Mouse (Mus musculus): ENCODE results near the gene Bbs5.
"Not testable (repeated sequence)": the region's sequence is repeated elsewhere in the genome, so short reads cannot be mapped to it uniquely, and the experiment has no call there.

Gene Bbs5

DNA sequence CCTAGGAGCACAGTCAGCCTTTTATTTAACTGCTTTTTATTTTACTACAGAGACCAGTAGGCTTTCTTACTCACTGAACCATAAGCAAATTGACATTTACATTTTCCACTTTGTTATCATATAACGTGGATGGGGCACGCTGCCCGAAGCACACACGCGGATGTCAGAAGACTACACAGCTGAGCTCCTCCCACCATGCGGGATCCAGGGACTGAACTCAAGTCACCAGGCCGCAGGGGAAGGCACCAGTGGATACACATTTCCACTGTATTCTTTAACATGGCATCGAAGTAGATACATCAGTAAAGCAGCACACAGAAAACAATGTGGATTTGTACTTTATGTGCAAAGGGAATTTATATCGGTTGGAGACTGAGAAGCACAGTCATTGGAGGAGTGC lies 28.3 kb downstream of the Bbs5 start:
- H3K27me3 ChIP-seq (ENCODE audit: insufficient read depth, low read length): no peaks in the 10 kb centered on the region
- no peak overlapping the region for H3K4me3 ChIP-seq (replicated peaks; ENCODE audit: low read length)
- H3K4me1 ChIP-seq (replicated peaks; ENCODE audit: low read depth, low read length): no peaks in the 10 kb centered on the region
- no peaks in the 10 kb centered on the region for H3K9me3 ChIP-seq (ENCODE audit: low read length)
- TF ChIP-seq CTCF (conservative IDR thresholded peaks at IDR 0.05; ENCODE audit: low read length) (no peak), NANOG (IDR thresholded peaks at IDR 0.05; ENCODE audit: borderline replicate concordance, low read length) (no peak), POU5F1 (IDR thresholded peaks at IDR 0.05; ENCODE audit: borderline replicate concordance, low read length) (no peak)
- no peaks in the 10 kb centered on the region for H3K36me3 ChIP-seq (ENCODE audit: insufficient read depth, low read length)

DNA sequence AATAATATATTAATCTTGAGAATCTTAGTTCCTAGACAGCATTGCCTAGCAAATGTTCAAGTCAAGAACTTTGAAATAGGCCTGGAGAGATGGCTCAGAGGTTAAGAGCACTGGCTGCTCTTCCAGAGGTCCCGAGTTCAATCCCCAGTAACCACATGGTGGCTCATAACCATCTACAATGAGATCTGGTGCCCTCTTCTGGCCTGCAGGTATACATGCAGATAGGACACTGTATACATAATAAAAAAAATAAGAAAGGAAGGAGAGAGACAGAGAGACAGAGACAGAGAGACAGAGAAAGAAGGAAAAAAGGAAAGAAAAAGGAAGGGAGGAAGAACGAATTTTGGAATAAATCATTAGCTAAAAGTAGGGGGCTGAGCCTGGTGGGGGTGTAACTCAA lies 29.7 kb downstream of the Bbs5 start:
- no peaks in the 10 kb centered on the region for H3K9me3 ChIP-seq (ENCODE audit: low read length)
- H3K4me1 ChIP-seq (replicated peaks; ENCODE audit: low read depth, low read length): no peaks in the 10 kb centered on the region
- TF ChIP-seq CTCF (conservative IDR thresholded peaks at IDR 0.05; ENCODE audit: low read length): peak; percentile 41
- TF ChIP-seq NANOG (IDR thresholded peaks at IDR 0.05; ENCODE audit: borderline replicate concordance, low read length): no peak
- H3K27me3 ChIP-seq (ENCODE audit: insufficient read depth, low read length): no peaks in the 10 kb centered on the region
- no peak overlapping the region for H3K4me3 ChIP-seq (replicated peaks; ENCODE audit: low read length)
- H3K36me3 ChIP-seq (ENCODE audit: insufficient read depth, low read length): no peaks in the 10 kb centered on the region

DNA sequence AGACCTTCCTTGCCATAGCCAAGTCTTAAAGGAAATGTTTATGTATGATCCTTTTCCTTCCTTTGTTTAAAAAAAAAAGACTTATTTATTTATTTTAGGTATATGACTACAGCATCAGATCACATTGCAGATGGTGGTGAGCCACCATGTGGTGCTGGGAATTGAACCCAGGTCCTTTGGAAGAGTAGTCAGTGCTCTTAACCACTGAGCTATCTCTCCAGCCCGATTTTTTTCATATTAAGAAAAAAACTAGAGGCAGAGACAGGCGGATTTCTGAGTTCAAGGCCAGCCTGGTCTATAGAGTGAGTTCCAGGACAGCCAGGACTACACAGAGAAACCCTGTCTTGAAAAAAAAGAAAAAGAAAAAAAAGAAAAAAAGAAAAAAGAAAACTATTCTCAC lies 30.2 kb downstream of the Bbs5 start:
- not testable (repeated sequence) for H3K9me3 ChIP-seq (ENCODE audit: low read length); H3K27me3 ChIP-seq (ENCODE audit: insufficient read depth, low read length); H3K4me3 ChIP-seq (replicated peaks; ENCODE audit: low read length); H3K4me1 ChIP-seq (replicated peaks; ENCODE audit: low read depth, low read length); H3K36me3 ChIP-seq (ENCODE audit: insufficient read depth, low read length)

DNA sequence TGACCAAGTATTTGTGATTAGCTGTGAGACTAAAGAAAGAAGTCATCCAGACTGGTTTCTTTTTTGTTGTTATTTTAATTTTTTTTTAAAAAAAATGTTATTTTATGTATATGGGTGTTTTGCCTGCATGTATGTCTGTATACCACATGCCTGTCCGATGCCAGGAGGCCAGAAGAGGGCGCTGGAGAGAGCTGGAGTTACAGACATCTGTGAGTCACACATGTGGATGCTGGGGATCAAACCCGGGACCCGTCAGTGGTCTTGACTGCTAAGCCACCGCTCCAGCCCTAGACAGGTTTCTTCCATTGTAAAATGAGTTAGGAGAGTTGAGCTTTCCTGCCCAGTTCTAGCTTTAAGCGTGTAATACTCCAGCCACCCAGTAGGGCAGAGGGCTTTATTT lies 33.0 kb downstream of the Bbs5 start:
- Histone ChIP-seq H3K9me3 (ENCODE audit: low read length) (no peaks in the 10 kb centered on the region), H3K36me3 (ENCODE audit: insufficient read depth, low read length) (no peaks in the 10 kb centered on the region), H3K27me3 (ENCODE audit: insufficient read depth, low read length) (no peaks in the 10 kb centered on the region), H3K4me1 (replicated peaks; ENCODE audit: low read depth, low read length) (no peaks in the 10 kb centered on the region), H3K4me3 (replicated peaks; ENCODE audit: low read length) (no peak overlapping the region)
- TF ChIP-seq CTCF (conservative IDR thresholded peaks at IDR 0.05; ENCODE audit: low read length) (peak; percentile 67), NANOG (IDR thresholded peaks at IDR 0.05; ENCODE audit: borderline replicate concordance, low read length) (no peak)

DNA sequence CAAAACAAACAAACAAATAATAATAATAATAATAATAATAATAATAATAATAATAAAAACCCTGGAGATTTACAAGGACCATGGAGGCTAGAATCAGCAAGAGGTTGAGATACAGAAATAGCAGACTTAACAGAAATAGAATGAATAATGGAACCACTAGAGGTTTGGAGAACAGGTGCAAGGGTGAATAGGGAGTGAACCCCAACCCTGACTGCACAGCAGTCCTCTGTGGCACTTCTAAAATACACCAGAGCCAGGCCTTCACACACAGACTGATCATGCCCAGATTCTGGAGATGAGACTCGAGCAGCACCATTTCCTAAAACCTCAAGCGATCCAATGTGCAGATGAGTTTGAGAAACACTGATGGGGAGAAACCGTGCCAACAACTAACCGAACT lies 35.0 kb downstream of the Bbs5 start:
- no peaks in the 10 kb centered on the region for H3K27me3 ChIP-seq (ENCODE audit: insufficient read depth, low read length)
- TF ChIP-seq NANOG (IDR thresholded peaks at IDR 0.05; ENCODE audit: borderline replicate concordance, low read length) (no peak), CTCF (conservative IDR thresholded peaks at IDR 0.05; ENCODE audit: low read length) (no peak), POU5F1 (IDR thresholded peaks at IDR 0.05; ENCODE audit: borderline replicate concordance, low read length) (no peak)
- no peaks in the 10 kb centered on the region for H3K4me1 ChIP-seq (replicated peaks; ENCODE audit: low read depth, low read length)
- no peak overlapping the region for H3K4me3 ChIP-seq (replicated peaks; ENCODE audit: low read length)
- H3K9me3 ChIP-seq (ENCODE audit: low read length): peaks cover 6% of the 10 kb centered on the region
- peaks cover 2% of the 10 kb centered on the region for H3K36me3 ChIP-seq (ENCODE audit: insufficient read depth, low read length)

DNA sequence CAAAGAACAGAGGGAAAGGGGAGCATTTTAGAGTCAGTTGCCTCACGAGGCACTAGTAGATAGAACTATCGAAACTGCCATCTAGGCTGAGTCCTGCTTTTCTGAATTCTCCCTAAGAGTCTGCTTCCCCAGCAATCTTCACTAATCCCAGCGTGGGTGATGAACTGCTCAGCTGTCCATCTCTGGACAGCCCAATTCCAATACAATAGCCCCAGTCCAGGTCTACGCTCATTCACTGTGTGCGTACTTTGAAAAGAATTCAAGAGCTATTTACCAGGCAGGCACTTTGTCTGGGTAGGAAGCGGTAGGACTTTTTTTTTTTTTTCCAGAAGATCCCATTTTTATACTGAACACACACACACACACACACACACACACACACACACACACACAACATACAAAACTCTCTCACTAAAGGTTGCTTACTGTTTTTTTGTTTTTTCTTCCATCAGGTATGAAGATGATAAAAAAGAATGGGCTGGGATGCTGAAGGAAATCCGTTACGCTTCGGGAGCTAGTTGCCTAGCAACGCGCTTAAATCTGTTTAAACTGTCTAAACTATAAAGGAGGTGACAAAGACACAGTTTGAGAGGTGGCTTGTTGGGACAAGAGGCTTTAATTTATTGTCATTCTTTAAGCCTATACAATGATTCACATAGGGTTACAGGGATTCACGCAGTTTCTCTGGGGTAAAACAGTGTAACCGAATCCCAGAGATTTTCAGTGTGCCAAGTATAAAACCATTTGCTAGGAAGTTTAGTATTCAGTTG lies 36.2 kb downstream of the Bbs5 start:
- Histone ChIP-seq H3K9me3 (ENCODE audit: low read length) (peaks cover 6% of the 10 kb centered on the region), H3K4me1 (replicated peaks; ENCODE audit: low read depth, low read length) (no peaks in the 10 kb centered on the region), H3K4me3 (replicated peaks; ENCODE audit: low read length) (no peak overlapping the region), H3K27me3 (ENCODE audit: insufficient read depth, low read length) (no peaks in the 10 kb centered on the region), H3K36me3 (ENCODE audit: insufficient read depth, low read length) (peaks cover 11% of the 10 kb centered on the region)
- TF ChIP-seq NANOG (IDR thresholded peaks at IDR 0.05; ENCODE audit: borderline replicate concordance, low read length) (no peak), POU5F1 (IDR thresholded peaks at IDR 0.05; ENCODE audit: borderline replicate concordance, low read length) (no peak), CTCF (conservative IDR thresholded peaks at IDR 0.05; ENCODE audit: low read length) (no peak)

DNA sequence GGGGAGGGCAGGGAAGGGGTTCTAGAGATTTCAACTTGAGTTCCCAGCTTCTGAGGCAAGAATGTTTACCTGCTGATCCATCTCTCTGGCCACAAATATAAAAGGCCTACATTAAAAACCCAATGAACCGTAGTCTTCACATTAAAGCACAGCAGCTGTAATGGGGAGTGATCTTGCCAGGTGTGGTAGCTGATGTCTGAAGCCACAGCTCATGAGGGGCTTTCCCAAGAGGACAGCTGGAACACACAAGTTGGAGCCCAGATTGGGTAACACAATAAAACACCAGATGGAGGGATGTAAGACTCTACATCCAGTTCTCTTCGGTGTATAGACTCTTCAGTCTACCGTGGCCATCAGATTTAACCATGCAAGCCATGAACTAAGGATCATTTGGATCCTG lies 37.5 kb downstream of the Bbs5 start:
- H3K4me1 ChIP-seq (replicated peaks; ENCODE audit: low read depth, low read length): no peaks in the 10 kb centered on the region
- no peak for TF ChIP-seq NANOG (IDR thresholded peaks at IDR 0.05; ENCODE audit: borderline replicate concordance, low read length)
- TF ChIP-seq POU5F1 (IDR thresholded peaks at IDR 0.05; ENCODE audit: borderline replicate concordance, low read length): no peak
- no peak for TF ChIP-seq CTCF (conservative IDR thresholded peaks at IDR 0.05; ENCODE audit: low read length)
- H3K9me3 ChIP-seq (ENCODE audit: low read length): peaks cover 6% of the 10 kb centered on the region
- H3K27me3 ChIP-seq (ENCODE audit: insufficient read depth, low read length): no peaks in the 10 kb centered on the region
- peaks cover 18% of the 10 kb centered on the region for H3K36me3 ChIP-seq (ENCODE audit: insufficient read depth, low read length)
- no peak overlapping the region for H3K4me3 ChIP-seq (replicated peaks; ENCODE audit: low read length)

DNA sequence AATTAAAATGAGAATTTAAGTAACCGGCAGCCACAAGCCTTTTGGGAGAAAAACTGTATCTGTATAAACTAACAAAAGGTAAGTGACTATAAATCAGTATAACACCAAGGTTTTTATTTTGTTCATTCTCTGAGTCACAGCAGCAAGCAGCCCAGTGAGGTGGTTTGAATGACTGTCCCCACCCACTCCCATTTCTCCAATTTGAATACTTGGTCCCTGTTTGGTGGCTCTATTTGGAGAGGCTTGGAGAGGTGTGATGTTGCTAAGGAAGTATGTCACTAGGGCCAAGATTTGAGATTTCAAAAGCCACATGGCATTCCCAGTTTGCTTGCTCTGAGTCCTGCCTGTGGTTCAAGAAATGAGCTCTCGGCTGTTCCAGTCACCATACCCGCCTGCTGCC lies 43.2 kb downstream of the Bbs5 start:
- no peaks in the 10 kb centered on the region for H3K4me1 ChIP-seq (replicated peaks; ENCODE audit: low read depth, low read length)
- no peak overlapping the region for H3K4me3 ChIP-seq (replicated peaks; ENCODE audit: low read length)
- H3K9me3 ChIP-seq (ENCODE audit: low read length): peaks cover 4% of the 10 kb centered on the region
- H3K27me3 ChIP-seq (ENCODE audit: insufficient read depth, low read length): no peaks in the 10 kb centered on the region
- no peak for TF ChIP-seq NANOG (IDR thresholded peaks at IDR 0.05; ENCODE audit: borderline replicate concordance, low read length)
- TF ChIP-seq POU5F1 (IDR thresholded peaks at IDR 0.05; ENCODE audit: borderline replicate concordance, low read length): no peak
- TF ChIP-seq CTCF (conservative IDR thresholded peaks at IDR 0.05; ENCODE audit: low read length): no peak
- H3K36me3 ChIP-seq (ENCODE audit: insufficient read depth, low read length): peaks cover 65% of the 10 kb centered on the region

DNA sequence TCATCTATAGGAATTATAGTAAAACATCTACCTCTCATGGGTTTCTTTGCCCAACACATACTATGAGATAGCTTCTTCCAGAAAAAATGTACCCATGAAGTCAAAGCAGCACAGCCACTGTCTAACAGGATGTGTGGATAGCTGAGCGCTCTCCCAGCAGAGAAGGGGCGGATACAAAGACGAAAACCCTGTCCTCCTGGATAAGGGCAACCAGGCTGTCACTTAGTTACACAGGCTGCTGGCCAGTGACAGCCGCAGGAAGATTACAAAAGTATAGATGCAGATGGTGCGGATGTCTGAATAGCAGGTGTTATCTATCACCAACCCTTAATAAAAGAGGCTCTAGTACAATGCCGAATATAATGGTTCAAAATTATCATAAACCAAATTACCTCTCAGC lies 43.9 kb downstream of the Bbs5 start:
- no peak for TF ChIP-seq POU5F1 (IDR thresholded peaks at IDR 0.05; ENCODE audit: borderline replicate concordance, low read length)
- Histone ChIP-seq H3K4me1 (replicated peaks; ENCODE audit: low read depth, low read length) (no peaks in the 10 kb centered on the region), H3K36me3 (ENCODE audit: insufficient read depth, low read length) (peaks cover 65% of the 10 kb centered on the region), H3K27me3 (ENCODE audit: insufficient read depth, low read length) (no peaks in the 10 kb centered on the region), H3K9me3 (ENCODE audit: low read length) (no peaks in the 10 kb centered on the region), H3K4me3 (replicated peaks; ENCODE audit: low read length) (no peak overlapping the region)

Measured in E14TG2a.4 (cell line).